Mouse (Mus musculus): ENCODE results near the gene Ncoa6. TPM values are rescaled to one million over a fixed set of nuclear protein-coding genes. Genes with fewer than 3 reads are reported as not detected.

Gene Ncoa6
- polyA plus RNA-seq (2015; fragmentation: Nextera tagmentation; extraction: Ambion mirVana) = 14.7 and 14.9 TPM in 2 replicates

GRCm38 (mm10) chr2:155473570-155474088 lies at the start of gene Ncoa6:
TSS of gene Ncoa6 (minus strand) at chr2:155473894.

DNA sequence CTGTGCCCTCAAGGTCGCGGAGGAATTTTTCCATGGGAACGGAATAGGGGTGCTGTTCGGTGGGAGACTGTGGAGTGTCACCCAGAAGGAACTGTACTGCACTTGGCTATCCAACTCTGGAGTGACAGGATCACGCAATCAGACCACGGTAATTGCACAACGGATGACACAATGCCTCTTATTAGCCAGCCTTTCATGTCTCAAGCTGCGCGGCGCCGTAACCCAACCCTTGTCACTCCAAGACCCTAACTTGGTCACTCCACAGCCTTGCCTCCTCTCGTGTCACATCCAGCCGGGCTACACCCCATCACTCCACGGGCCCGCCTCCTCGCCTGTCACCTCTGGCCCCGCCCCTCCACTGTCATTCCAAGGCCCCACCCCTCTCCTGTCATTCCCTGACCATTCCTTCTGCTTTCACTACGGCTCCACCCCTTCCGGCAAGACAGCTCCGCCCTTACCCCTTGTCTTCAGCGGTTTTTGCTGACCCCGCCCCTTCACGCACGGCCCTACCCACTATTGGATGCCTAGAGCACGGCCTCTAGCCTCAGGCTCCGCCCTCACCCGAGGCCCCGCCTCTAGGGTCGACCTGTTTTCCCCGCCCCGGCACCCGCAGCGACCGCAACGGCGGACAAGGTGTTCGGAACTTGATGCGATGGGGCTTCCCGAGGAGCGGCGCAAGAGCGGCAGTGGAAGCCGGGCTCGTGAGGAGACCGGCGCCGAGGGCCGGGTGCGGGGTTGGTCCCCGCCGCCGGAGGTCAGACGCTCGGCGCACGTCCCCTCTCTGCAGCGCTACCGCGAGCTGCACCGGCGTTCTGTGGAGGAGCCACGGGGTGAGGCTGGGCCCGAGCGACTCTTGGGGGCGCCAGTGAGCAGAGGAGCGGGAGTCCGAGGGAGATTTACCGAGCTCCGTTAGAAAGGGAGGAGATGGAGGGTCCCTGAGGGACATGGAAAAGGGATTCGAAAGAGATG lies 44.0 kb upstream of the Ncoa6 start, which contains the start of the genes Acss2 and Ggt7:
TSS of gene Acss2 (plus strand) at position 494 of the 969 bp plus-strand sequence.
TSS of gene Ggt7 (minus strand) at position 783 of the 969 bp plus-strand sequence.

GRCm38 (mm10) chr2:155380261-155381059 lies 93.2 kb downstream of the Ncoa6 start, which contains the start of gene Trp53inp2:
TSS of gene Trp53inp2 (plus strand) at chr2:155381059.

DNA sequence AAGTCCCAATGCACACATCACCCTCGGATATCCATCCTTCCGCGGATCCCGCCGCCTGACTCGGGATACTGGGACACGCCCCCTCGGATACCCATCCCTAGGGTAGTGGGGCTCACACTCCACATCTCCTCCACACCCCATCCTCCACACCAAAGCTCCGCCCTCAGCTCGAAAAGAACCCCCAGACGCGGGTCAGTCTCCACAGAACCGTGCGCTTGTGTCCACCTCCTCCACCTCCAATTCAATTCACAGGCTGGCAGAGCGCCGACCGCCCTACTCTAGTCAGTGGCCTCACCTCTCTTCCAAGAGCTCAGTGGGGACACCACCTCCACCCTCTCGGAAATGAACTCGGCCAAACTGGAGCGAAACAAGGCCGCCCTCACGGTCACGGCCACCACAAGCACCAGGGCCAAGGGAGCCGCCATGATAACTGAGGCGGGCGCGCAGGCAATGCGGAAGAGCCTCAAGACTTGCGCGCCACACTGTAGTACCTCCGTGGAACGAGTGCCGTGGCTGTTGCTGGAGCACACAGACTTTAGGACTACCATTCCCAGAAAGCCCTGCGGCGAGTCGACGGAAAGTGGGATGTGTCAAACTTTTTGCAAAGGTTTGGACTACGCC lies 116.6 kb downstream of the Ncoa6 start, which contains the start of gene Pigu:
TSS of gene Pigu (minus strand) at position 460 of the 621 bp plus-strand sequence.

Small RNAs within 50 kb of the gene (microRNA-seq; reads per million reads assigned to microRNA genes)
- gene Mir695 (ENCODE audit: borderline replicate concordance, insufficient number of aligned reads) = not detected

Other genes with a start within 250 kb of the Ncoa6 start
- 606 and 650 TPM in 2 replicates for gene Dynlrb1, start 237.4 kb downstream of the Ncoa6 start, polyA plus RNA-seq (2015; fragmentation: Nextera tagmentation; extraction: Ambion mirVana)
- 674 and 990 TPM in 2 replicates for gene Map1lc3a, start 197.6 kb downstream of the Ncoa6 start, polyA plus RNA-seq (2015; fragmentation: Nextera tagmentation; extraction: Ambion mirVana)
- 31.0 and 42.6 TPM in 2 replicates for gene Pigu, start 116.5 kb downstream of the Ncoa6 start, polyA plus RNA-seq (2015; fragmentation: Nextera tagmentation; extraction: Ambion mirVana)
- gene Trp53inp2, start 92.8 kb downstream of the Ncoa6 start, polyA plus RNA-seq (2015; fragmentation: Nextera tagmentation; extraction: Ambion mirVana) = 24.2 and 41.8 TPM in 2 replicates
- gene Acss2, start 44.1 kb upstream of the Ncoa6 start, polyA plus RNA-seq (2015; fragmentation: Nextera tagmentation; extraction: Ambion mirVana) = 11.7 and 17.7 TPM in 2 replicates
- 8.1 and 17.0 TPM in 2 replicates for gene Ggt7, start 44.3 kb upstream of the Ncoa6 start, polyA plus RNA-seq (2015; fragmentation: Nextera tagmentation; extraction: Ambion mirVana)
- 26.0 and 43.9 TPM in 2 replicates for gene Gss, start 118.9 kb upstream of the Ncoa6 start, polyA plus RNA-seq (2015; fragmentation: Nextera tagmentation; extraction: Ambion mirVana)
- gene Myh7b, start 137.3 kb upstream of the Ncoa6 start, polyA plus RNA-seq (2015; fragmentation: Nextera tagmentation; extraction: Ambion mirVana) = 0.38 and 0.52 TPM in 2 replicates
- gene Trpc4ap, start 218.5 kb upstream of the Ncoa6 start, polyA plus RNA-seq (2015; fragmentation: Nextera tagmentation; extraction: Ambion mirVana) = 89.8 and 124 TPM in 2 replicates

Data from adrenal gland, postnatal 0 days (tissue).